Mouse (Mus musculus): ENCODE data around the gene Dnaaf5.

DNA sequence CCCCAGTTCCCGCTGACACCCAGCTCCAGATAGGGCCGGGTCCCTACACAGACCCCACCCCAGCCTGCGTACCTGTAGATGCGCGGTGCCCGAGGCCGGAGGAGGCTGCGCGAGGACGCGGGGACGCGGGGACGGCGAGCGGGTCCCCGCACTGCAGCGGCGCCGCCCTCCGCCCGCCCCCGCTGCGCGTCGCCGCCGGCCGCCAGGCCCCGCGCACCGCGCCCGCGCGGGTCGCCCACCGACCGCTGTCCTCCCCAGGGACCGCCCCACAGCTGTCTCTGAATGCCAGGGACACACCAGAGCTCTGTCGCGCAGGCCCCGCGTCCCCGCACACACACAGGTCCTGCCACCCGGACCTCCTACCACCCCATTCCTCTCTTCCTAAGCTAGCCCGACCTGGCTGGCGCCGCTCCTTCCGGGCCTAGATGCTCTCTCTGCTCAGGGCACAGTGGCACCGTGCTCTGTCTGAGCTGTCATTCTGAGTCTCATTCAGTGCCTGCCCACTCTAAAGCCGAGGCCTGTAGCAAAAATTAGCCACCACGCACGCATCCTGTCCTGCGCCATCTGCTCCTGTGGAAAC lies 20.4 kb upstream of the Dnaaf5 start:
- no peak for TF ChIP-seq POLR2A (IDR thresholded peaks at IDR 0.05; ENCODE audit: insufficient read depth, low read length)
- TF ChIP-seq EP300 (IDR thresholded peaks at IDR 0.05; ENCODE audit: insufficient read depth, low read depth, low read length), result no peak

All from ES-Bruce4 (cell line).